Mouse (Mus musculus) gastrocnemius, postnatal 36 days (tissue): ENCODE measurements at regions not wholly inside any gene's neighbourhood (a gene's known extent, or its start where the extent isn't known, plus 50 kb on each side); places are given as distances from the start of the nearest gene placed in this dataset.

ENCODE experiments used
- DNase-seq, 2 experiments: peaks; one replicate each; pipeline ENCODE4 v3.0.0; 2022
- intact Hi-C: fragments of 180-260 bp; cut with DNase I; formaldehyde crosslinking; loops from one replicate; pipeline ENCODE4 v1.15.1; 2025

GRCm38 (mm10) chr3:52530406-52530970, 262.4 kb downstream of the Foxo1 start:
- DNase-seq = no peak
- intact Hi-C loops = loop anchor here (2.0 to 10.0 kb wide), 2 partner anchors 66 to 266 kb away; partner anchors contain the start of gene Foxo1

- intact Hi-C loops = no loop called here
- DNase-seq = peak in 1 of 2 experiments; percentile 38
Measured at GRCm38 (mm10) chr3:52529136-52529535, 261.0 kb downstream of the Foxo1 start.

- no peak for DNase-seq
- intact Hi-C loops = no loop called here
Measured at GRCm38 (mm10) chr3:52528521-52528920, 260.4 kb downstream of the Foxo1 start.

- DNase-seq = no peak
- intact Hi-C loops = no loop called here
Measured at GRCm38 (mm10) chr3:52527781-52528180, 259.6 kb downstream of the Foxo1 start.

- intact Hi-C loops = no loop called here
- no peak for DNase-seq
Measured at GRCm38 (mm10) chr3:52527010-52527754, 259.0 kb downstream of the Foxo1 start.

GRCm38 (mm10) chr3:52522886-52523285, 254.8 kb downstream of the Foxo1 start:
- no peak for DNase-seq
- intact Hi-C loops = no loop called here

- intact Hi-C loops = no loop called here
- no peak for DNase-seq
Measured at GRCm38 (mm10) chr3:52520609-52520947, 252.4 kb downstream of the Foxo1 start.

- intact Hi-C loops = no loop called here
- no peak for DNase-seq
Measured at GRCm38 (mm10) chr3:52519910-52520608, 251.9 kb downstream of the Foxo1 start.

- intact Hi-C loops = no loop called here
- DNase-seq = no peak
Measured at GRCm38 (mm10) chr3:52517808-52518207, 249.7 kb downstream of the Foxo1 start.

- intact Hi-C loops = no loop called here
- no peak for DNase-seq
Measured at GRCm38 (mm10) chr3:52516691-52517090, 248.6 kb downstream of the Foxo1 start.

- no peak for DNase-seq
- intact Hi-C loops = no loop called here
Measured at GRCm38 (mm10) chr3:52512761-52513160, 244.6 kb downstream of the Foxo1 start.

GRCm38 (mm10) chr3:52511549-52511948, 243.4 kb downstream of the Foxo1 start:
- no peak for DNase-seq
- intact Hi-C loops = no loop called here

- intact Hi-C loops = no loop called here
- no peak for DNase-seq
Measured at GRCm38 (mm10) chr3:52510831-52511230, 242.7 kb downstream of the Foxo1 start.

- intact Hi-C loops = no loop called here
- no peak for DNase-seq
Measured at GRCm38 (mm10) chr3:52510088-52510765, 242.1 kb downstream of the Foxo1 start.

- intact Hi-C loops = no loop called here
Measured at GRCm38 (mm10) chr3:52503925-52504324, 235.8 kb downstream of the Foxo1 start.

GRCm38 (mm10) chr3:52502223-52502622, 234.1 kb downstream of the Foxo1 start:
- peak; percentile 60 to 64 for DNase-seq
- intact Hi-C loops = no loop called here

More at GRCm38 (mm10) chr3:52503925-52504324, 235.8 kb downstream of the Foxo1 start:
- DNase-seq = no peak

GRCm38 (mm10) chr3:52501614-52502013, 233.5 kb downstream of the Foxo1 start:
- intact Hi-C loops = no loop called here
- DNase-seq = no peak

- no peak for DNase-seq
- intact Hi-C loops = no loop called here
Measured at GRCm38 (mm10) chr3:52500026-52500425, 231.9 kb downstream of the Foxo1 start.

- DNase-seq = no peak
- intact Hi-C loops = no loop called here
Measured at GRCm38 (mm10) chr3:52499581-52499980, 231.4 kb downstream of the Foxo1 start.

GRCm38 (mm10) chr3:52498506-52499228, 230.5 kb downstream of the Foxo1 start:
- intact Hi-C loops = no loop called here
- no peak for DNase-seq
